Mouse (Mus musculus) heart, embryonic 14.5 days (tissue): ENCODE results near the gene Gad1. TPM values are rescaled to one million over a fixed set of nuclear protein-coding genes. Genes with fewer than 3 reads are reported as not detected.

Source experiments
- ATAC-seq: fragments of 200-750 bp; cut with Nextera tagmentation; 2 replicates; pipeline ENCODE4 v1.8.0; 2017; ENCODE audit warnings: low read depth, moderate TSS enrichment; ENCODE audit not compliant: insufficient number of reproducible peaks, insufficient read depth, low FRiP score
- H3K27ac ChIP-seq, 2 experiments: fragments of 200-500 bp in 1 of 2; fragments of 300-500 bp in 1 of 2; sonication (generic) in 1 of 2; replicated peaks in 1 of 2; 2 replicates each; pipeline ENCODE4 v1.5.1; 2012 to 2014; ENCODE audit warnings: low read depth in 2 of 2, low read length in 2 of 2, control low read depth in 1 of 2, mild to moderate bottlenecking in 1 of 2, mixed read lengths in 1 of 2; ENCODE audit not compliant: control insufficient read depth in 1 of 2, insufficient read depth in 1 of 2
- H3K27me3 ChIP-seq: fragments of 300-500 bp; sonication (generic); 2 replicates; pipeline ENCODE4 v1.6.1; 2014; ENCODE audit warnings: mild to moderate bottlenecking, low read length, control low read depth; ENCODE audit not compliant: control insufficient read depth, insufficient read depth
- H3K36me3 ChIP-seq: fragments of 300-500 bp; sonication (generic); 2 replicates; pipeline ENCODE4 v1.6.1; 2014; ENCODE audit warnings: mild to moderate bottlenecking, control low read depth, low read length, mixed read lengths; ENCODE audit not compliant: control insufficient read depth, insufficient read depth
- H3K4me1 ChIP-seq, 2 experiments: fragments of 200-500 bp in 1 of 2; fragments of 300-500 bp in 1 of 2; sonication (generic) in 1 of 2; 2 replicates each; pipeline ENCODE4 v1.6.1; 2012 to 2014; ENCODE audit warnings: low read length in 2 of 2, control low read depth in 1 of 2, mixed read lengths in 1 of 2; ENCODE audit not compliant: control insufficient read depth in 2 of 2, insufficient read depth in 2 of 2
- H3K4me2 ChIP-seq: fragments of 300-500 bp; sonication (generic); 2 replicates; pipeline ENCODE4 v1.6.1; 2014; ENCODE audit warnings: mild to moderate bottlenecking, low read length
- H3K4me3 ChIP-seq, 2 experiments: fragments of 200-500 bp in 1 of 2; fragments of 300-500 bp in 1 of 2; sonication (generic) in 1 of 2; 2 replicates each; pipeline ENCODE4 v1.5.1; 2012 to 2014; ENCODE audit warnings: low read length in 2 of 2, mild to moderate bottlenecking in 2 of 2, control low read depth in 1 of 2, low read depth in 1 of 2, moderate library complexity in 1 of 2; ENCODE audit not compliant: control insufficient read depth in 1 of 2, insufficient read depth in 1 of 2
- H3K9ac ChIP-seq: fragments of 300-500 bp; sonication (generic); 2 replicates; pipeline ENCODE4 v1.6.1; 2014; ENCODE audit warnings: mild to moderate bottlenecking, low read length
- H3K9me3 ChIP-seq: fragments of 300-500 bp; sonication (generic); 2 replicates; pipeline ENCODE4 v1.6.1; 2016; ENCODE audit warnings: low read length, control low read depth; ENCODE audit not compliant: control insufficient read depth
- WGBS: fragments of 180-500 bp; shearing (Covaris S2); extraction: QIAGEN DNeasy Blood & Tissue Kit; methylation state at CpG from one replicate; pipeline ENCODE4 v1.1.7; 2014; 5-methylcytosine and 5-hydroxymethylcytosine counted together
- polyA plus RNA-seq: library from polyadenylated mRNA; unstranded; fragments of >200 nt; fragmentation: Nextera tagmentation; extraction: Ambion mirVana; gene quantifications from 2 replicates; pipeline ENCODE4 v1.2.1, GENCODE M21; 2014

Gad1 gene
- polyA plus RNA-seq = 0.23 and 0.26 TPM in 2 replicates

- Histone ChIP-seq H3K4me3 (no peak within 1 kb of the TSS), H3K36me3 (no peaks in the 10 kb centered on the region), H3K9ac (no peak within 1 kb of the TSS), H3K4me2 (no peak within 1 kb of the TSS), H3K27ac (no peak within 1 kb of the TSS), H3K27me3 (peaks cover 7% of the 10 kb centered on the region; the same call in 1 of the 2 replicates), H3K4me1 (no peaks in the 10 kb centered on the region), H3K9me3 (no peaks in the 10 kb centered on the region)
- 62% methylated on average over 4 of the region's 4 CpGs for whole genome bisulfite sequencing
- no peak for ATAC-seq
These were observed at the start of gene Gad1 for GRCm38 (mm10) chr2:70552772-70553171. Gene Gad1, plus strand, starts transcription at chr2:70553072.

- Histone ChIP-seq H3K4me1 (peaks cover 0 to under 1% of the 10 kb centered on the region in 2 experiments; a peak in 1 of 4 replicates), H3K9me3 (no peaks in the 10 kb centered on the region), H3K4me3 (no peak overlapping the region), H3K36me3 (no peaks in the 10 kb centered on the region), H3K27ac (no peak overlapping the region), H3K27me3 (peaks cover 10% of the 10 kb centered on the region; the same call in 1 of the 2 replicates), H3K4me2 (no peak overlapping the region), H3K9ac (no peak overlapping the region)
- ATAC-seq = no peak
- WGBS = 75% methylated on average over 10 of the region's 10 CpGs
These were observed 49.4 kb upstream of the Gad1 start for GRCm38 (mm10) chr2:70503436-70503835.

- Histone ChIP-seq H3K4me1 (peaks cover 0 to 4% of the 10 kb centered on the region in 2 experiments; a peak in 2 of 4 replicates), H3K36me3 (no peaks in the 10 kb centered on the region), H3K27ac (no peak overlapping the region), H3K9ac (no peak overlapping the region), H3K9me3 (no peaks in the 10 kb centered on the region), H3K4me3 (no peak overlapping the region), H3K27me3 (peaks cover 3% of the 10 kb centered on the region; the same call in 1 of the 2 replicates), H3K4me2 (no peak overlapping the region)
- WGBS = 27% methylated on average over 1 of the region's 1 CpGs
- ATAC-seq = no peak
These were observed 47.6 kb upstream of the Gad1 start for GRCm38 (mm10) chr2:70505229-70505628.

- H3K4me2 ChIP-seq = no peak overlapping the region
These were observed 47.0 kb upstream of the Gad1 start for GRCm38 (mm10) chr2:70505896-70506295.

GRCm38 (mm10) chr2:70506372-70506771 is 46.5 kb upstream of the Gad1 start:
- Histone ChIP-seq H3K4me2 (no peak overlapping the region), H3K4me1 (peaks cover 0 to 4% of the 10 kb centered on the region in 2 experiments; a peak in 2 of 4 replicates), H3K27ac (no peak overlapping the region), H3K27me3 (no peaks in the 10 kb centered on the region; the same call in 1 of the 2 replicates), H3K9ac (no peak overlapping the region), H3K9me3 (no peaks in the 10 kb centered on the region), H3K36me3 (no peaks in the 10 kb centered on the region), H3K4me3 (no peak overlapping the region)
- no peak for ATAC-seq
- WGBS = 33% methylated on average over 2 of the region's 2 CpGs

More at GRCm38 (mm10) chr2:70505896-70506295, 47.0 kb upstream of the Gad1 start:
- Histone ChIP-seq H3K36me3 (no peaks in the 10 kb centered on the region), H3K27ac (no peak overlapping the region), H3K4me1 (peaks cover 0 to 4% of the 10 kb centered on the region in 2 experiments; a peak in 2 of 4 replicates), H3K9me3 (no peaks in the 10 kb centered on the region), H3K9ac (no peak overlapping the region), H3K4me3 (no peak overlapping the region), H3K27me3 (no peaks in the 10 kb centered on the region; the same call in 1 of the 2 replicates)
- no peak for ATAC-seq
- WGBS = 44% methylated on average over 4 of the region's 4 CpGs

DNA sequence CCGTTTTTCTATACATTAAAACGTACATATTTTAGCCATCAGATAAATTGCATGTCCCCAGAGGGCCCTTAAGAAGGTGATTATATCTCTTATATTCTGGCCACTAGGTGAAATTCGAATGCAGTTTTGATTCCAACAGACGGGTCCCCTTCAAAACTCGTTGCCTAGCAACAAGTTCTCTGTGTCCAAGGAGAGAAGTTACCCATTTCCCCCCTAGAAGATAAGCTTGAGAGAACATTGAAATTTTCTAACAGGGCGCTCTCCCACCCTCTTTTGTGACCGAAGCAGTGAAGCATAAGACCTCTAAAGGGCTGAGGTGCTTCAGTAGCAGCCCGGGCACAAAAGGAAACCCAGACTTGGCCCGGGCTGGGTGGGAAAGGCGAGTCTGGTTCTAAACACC is 44.4 kb upstream of the Gad1 start, which contains the start of gene Erich2:
Gene Erich2, plus strand, starts transcription at position 324 of the 400 bp plus-strand sequence.
- Histone ChIP-seq H3K4me3 (peak within 1 kb of the TSS; percentile 58 to 61), H3K4me2 (peak within 1 kb of the TSS; percentile 89), H3K9me3 (no peaks in the 10 kb centered on the region), H3K4me1 (peaks cover 0 to 4% of the 10 kb centered on the region in 2 experiments; a peak in 2 of 4 replicates), H3K36me3 (no peaks in the 10 kb centered on the region), H3K9ac (peak within 1 kb of the TSS; percentile 61), H3K27ac (no peak within 1 kb of the TSS), H3K27me3 (no peaks in the 10 kb centered on the region; the same call in 1 of the 2 replicates)
- no peak for ATAC-seq
- WGBS = 22% methylated on average over 10 of the region's 10 CpGs

- Histone ChIP-seq H3K36me3 (no peaks in the 10 kb centered on the region), H3K4me2 (peak overlapping the region; percentile 89), H3K4me1 (peaks cover 0 to 4% of the 10 kb centered on the region in 2 experiments; a peak in 2 of 4 replicates), H3K9me3 (no peaks in the 10 kb centered on the region), H3K9ac (peak overlapping the region; percentile 61), H3K27me3 (no peaks in the 10 kb centered on the region; the same call in 1 of the 2 replicates), H3K4me3 (peak overlapping the region; percentile 58 to 61), H3K27ac (no peak overlapping the region)
- WGBS = under 1% methylated on average over 53 of the region's 56 CpGs
- peak; percentile 91 for ATAC-seq
These were observed 43.7 kb upstream of the Gad1 start for GRCm38 (mm10) chr2:70509021-70509632.
